Mouse (Mus musculus) olfactory bulb, adult 2 months (tissue): Measurements from ENCODE around the gene Hcrt.

Source experiments
- CTCF ChIP-seq: fragments of 200-500 bp; IDR thresholded peaks from 2 replicates; pipeline ENCODE4 v1.5.1; 2012; ENCODE audit warnings: low read depth, mild to moderate bottlenecking, low read length, moderate library complexity; ENCODE audit not compliant: insufficient read depth
- POLR2A ChIP-seq: fragments of 200-500 bp; IDR thresholded peaks from 2 replicates; pipeline ENCODE4 v1.6.1; 2012; ENCODE audit warnings: mild to moderate bottlenecking, low read depth, low read length, moderate library complexity; ENCODE audit not compliant: insufficient read depth

GRCm38 (mm10) chr11:100804409-100804808, 41.7 kb upstream of the Hcrt start:
- TF ChIP-seq CTCF (no peak), POLR2A (no peak)
